Mouse (Mus musculus): ENCODE measurements around the gene Arhgap5. TPM values are rescaled to one million over a fixed set of nuclear protein-coding genes. Genes with fewer than 3 reads are reported as not detected.
A peak's percentile ranks its signal among the peaks of the same experiment; 100 is the strongest.

Arhgap5 gene
- polyA plus RNA-seq, 1 experiment from 2014 or later: 43.0 TPM

DNA sequence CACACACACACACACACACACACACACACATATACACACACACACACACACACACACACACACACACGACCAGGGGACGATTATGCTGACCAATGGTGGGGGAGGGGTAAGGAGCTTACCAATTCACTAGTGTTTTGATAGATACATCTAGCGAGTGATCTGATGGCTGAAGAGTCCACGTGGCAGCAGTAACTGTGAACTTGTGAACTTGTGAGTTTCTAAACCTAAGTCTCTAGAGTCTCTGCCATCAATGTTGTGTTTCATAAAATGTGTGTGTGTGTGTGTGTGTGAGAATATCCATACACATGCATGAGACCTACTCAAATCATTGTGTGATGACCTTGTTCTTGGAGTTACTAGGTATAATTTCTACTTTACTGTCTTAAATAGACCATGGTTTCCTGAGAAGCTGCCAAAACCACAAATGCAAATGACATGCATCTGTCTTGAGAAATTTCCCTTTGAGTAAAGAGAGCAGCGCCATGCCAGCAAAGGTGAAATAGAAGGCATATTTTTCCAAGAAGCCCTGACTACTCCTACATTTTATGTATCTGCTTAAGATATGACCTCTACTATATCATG lies 21.7 kb upstream of the Arhgap5 start:
- Histone ChIP-seq H3K9ac (ENCODE audit: low read length) (no peak overlapping the region), H3K9me3 (replicated peaks; ENCODE audit: control insufficient read depth, low read length) (no peaks in the 10 kb centered on the region), H3K27ac (ENCODE audit: low read length) (no peak overlapping the region), H3K4me2 (ENCODE audit: low read depth, low read length) (no peak overlapping the region), H3K4me1 (ENCODE audit: control insufficient read depth, insufficient read depth, low read length) (no peaks in the 10 kb centered on the region), H3K27me3 (ENCODE audit: control insufficient read depth, insufficient read depth, low read length) (no peaks in the 10 kb centered on the region), H3K36me3 (ENCODE audit: control insufficient read depth, insufficient read depth, low read length) (no peaks in the 10 kb centered on the region), H3K4me3 (replicated peaks; ENCODE audit: low read length) (no peak overlapping the region)
- ATAC-seq (ENCODE audit: insufficient read depth, low FRiP score): no peak
- 78% methylated on average over 5 of the region's 5 CpGs for WGBS

DNA sequence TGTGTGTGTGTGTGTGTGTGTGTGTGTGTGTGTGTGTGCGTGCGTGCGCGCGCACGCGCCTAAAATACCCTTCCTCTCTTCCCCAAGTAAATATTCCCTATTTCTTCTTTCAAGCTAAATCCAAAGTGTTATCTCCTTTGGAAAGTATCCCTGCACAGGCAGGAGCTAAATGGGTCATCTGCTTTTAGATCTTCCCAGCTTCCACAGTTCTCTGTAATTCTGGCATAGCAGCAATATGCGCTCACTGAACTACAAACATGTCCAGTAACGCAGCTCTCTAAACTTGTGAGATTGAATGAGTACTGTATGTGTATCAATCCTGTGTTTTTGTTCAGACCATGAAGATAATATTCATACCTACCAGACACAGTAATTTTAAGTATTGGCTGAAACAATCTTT lies 20.6 kb upstream of the Arhgap5 start:
- Histone ChIP-seq H3K27ac (ENCODE audit: low read length) (no peak overlapping the region), H3K4me1 (ENCODE audit: control insufficient read depth, insufficient read depth, low read length) (no peaks in the 10 kb centered on the region), H3K4me3 (replicated peaks; ENCODE audit: low read length) (no peak overlapping the region), H3K36me3 (ENCODE audit: control insufficient read depth, insufficient read depth, low read length) (no peaks in the 10 kb centered on the region), H3K27me3 (ENCODE audit: control insufficient read depth, insufficient read depth, low read length) (no peaks in the 10 kb centered on the region; the same call in 1 of the 2 replicates), H3K9ac (ENCODE audit: low read length) (no peak overlapping the region), H3K9me3 (replicated peaks; ENCODE audit: control insufficient read depth, low read length) (no peaks in the 10 kb centered on the region), H3K4me2 (ENCODE audit: low read depth, low read length) (no peak overlapping the region)
- WGBS: 94% methylated on average over 9 of the region's 9 CpGs
- ATAC-seq (ENCODE audit: insufficient read depth, low FRiP score): no peak

DNA sequence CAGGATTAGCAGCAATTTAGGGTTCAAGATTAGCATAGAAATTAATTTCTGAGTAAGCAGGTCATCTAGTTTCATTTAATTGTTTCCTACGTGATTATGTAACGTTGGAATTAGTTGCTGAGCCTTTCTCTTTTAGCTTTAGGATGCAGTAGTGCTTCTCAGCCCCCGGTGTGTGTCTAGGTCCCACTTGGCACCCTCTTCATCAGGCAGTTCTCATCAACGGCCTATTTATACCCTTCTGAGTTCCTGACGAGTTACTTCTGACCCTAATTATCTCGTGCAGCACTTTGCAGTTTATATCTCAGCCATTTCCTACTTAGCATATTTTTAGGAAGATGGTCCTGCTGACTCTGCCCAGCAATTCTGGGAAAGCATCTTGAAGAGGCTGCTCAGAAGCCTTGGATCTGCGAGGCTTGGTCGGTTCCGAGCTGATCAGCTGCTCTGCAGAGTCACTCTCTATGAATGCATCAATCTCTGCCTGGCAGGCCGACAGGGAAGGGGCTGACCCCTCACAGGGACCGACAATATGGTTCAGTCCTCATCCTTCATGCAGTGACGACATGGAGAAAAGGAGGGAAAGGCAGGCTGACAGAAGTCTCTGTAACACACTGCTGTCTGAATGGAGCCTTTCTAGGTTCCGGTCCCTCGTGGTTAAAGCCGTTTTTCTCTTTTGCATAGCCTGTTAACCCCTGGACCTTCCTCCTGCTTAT lies 15.4 kb upstream of the Arhgap5 start:
- H3K27ac ChIP-seq (ENCODE audit: low read length): no peak overlapping the region
- WGBS: 41% methylated on average over 15 of the region's 15 CpGs
- no peaks in the 10 kb centered on the region; the same call in 1 of the 2 replicates for H3K27me3 ChIP-seq (ENCODE audit: control insufficient read depth, insufficient read depth, low read length)
- H3K4me1 ChIP-seq (ENCODE audit: control insufficient read depth, insufficient read depth, low read length): no peaks in the 10 kb centered on the region
- no peak for ATAC-seq (ENCODE audit: insufficient read depth, low FRiP score)
- no peaks in the 10 kb centered on the region for H3K36me3 ChIP-seq (ENCODE audit: control insufficient read depth, insufficient read depth, low read length)
- no peak overlapping the region for H3K4me3 ChIP-seq (replicated peaks; ENCODE audit: low read length)
- no peak overlapping the region for H3K4me2 ChIP-seq (ENCODE audit: low read depth, low read length)
- H3K9ac ChIP-seq (ENCODE audit: low read length): no peak overlapping the region
- no peaks in the 10 kb centered on the region for H3K9me3 ChIP-seq (replicated peaks; ENCODE audit: control insufficient read depth, low read length)

DNA sequence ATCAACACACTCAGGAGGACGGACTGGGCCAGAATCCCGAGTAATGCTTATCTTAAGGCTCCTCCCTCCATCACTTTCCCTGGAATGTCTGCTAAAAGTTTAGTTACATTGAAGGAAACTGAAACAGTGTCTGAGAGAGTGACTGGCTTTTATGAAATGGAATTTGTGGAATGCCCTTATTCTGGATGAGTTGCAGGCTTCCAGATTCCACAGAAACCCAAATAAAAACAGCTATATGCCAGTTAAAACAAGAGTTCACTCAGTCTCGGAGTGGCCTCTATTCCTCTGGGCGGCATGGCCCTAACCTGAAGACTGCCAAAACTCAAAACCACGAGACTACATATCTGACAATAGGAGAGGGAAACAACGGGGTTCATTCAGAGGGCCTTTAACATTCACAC lies 10.5 kb upstream of the Arhgap5 start:
- Histone ChIP-seq H3K9ac (ENCODE audit: low read length) (no peak overlapping the region), H3K4me1 (ENCODE audit: control insufficient read depth, insufficient read depth, low read length) (peaks cover 3% of the 10 kb centered on the region; the same call in 1 of the 2 replicates), H3K4me3 (replicated peaks; ENCODE audit: low read length) (no peak overlapping the region), H3K4me2 (ENCODE audit: low read depth, low read length) (no peak overlapping the region), H3K9me3 (replicated peaks; ENCODE audit: control insufficient read depth, low read length) (no peaks in the 10 kb centered on the region), H3K27ac (ENCODE audit: low read length) (no peak overlapping the region; the same call in 1 of the 2 replicates), H3K27me3 (ENCODE audit: control insufficient read depth, insufficient read depth, low read length) (no peaks in the 10 kb centered on the region), H3K36me3 (ENCODE audit: control insufficient read depth, insufficient read depth, low read length) (no peaks in the 10 kb centered on the region)
- 35% methylated on average over 6 of the region's 6 CpGs for WGBS
- no peak for ATAC-seq (ENCODE audit: insufficient read depth, low FRiP score)

DNA sequence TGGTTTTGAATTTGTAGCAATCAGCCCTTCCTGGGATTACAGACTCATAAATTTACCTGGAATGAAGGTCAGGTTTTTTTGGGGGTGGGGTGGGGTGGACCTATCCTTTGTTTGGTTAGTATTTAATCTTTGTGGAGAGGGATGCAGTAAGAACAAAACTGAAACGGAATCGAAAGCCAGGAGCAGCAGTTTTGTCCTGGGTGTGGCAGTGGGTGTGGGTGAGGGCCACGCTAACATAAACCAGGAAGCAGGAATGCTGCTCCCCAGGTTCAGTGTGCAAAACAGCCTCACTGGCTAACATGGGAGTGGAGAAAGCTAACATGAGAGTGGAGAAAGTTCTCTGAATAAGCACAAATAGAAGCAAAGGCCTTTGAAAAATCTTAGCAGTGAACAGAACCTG lies 6.6 kb upstream of the Arhgap5 start:
- WGBS: 53% methylated on average over 3 of the region's 3 CpGs
- no peak overlapping the region for H3K4me3 ChIP-seq (replicated peaks; ENCODE audit: low read length)
- peaks cover 3% of the 10 kb centered on the region; the same call in 1 of the 2 replicates for H3K4me1 ChIP-seq (ENCODE audit: control insufficient read depth, insufficient read depth, low read length)
- no peaks in the 10 kb centered on the region for H3K9me3 ChIP-seq (replicated peaks; ENCODE audit: control insufficient read depth, low read length)
- H3K4me2 ChIP-seq (ENCODE audit: low read depth, low read length): no peak overlapping the region
- H3K36me3 ChIP-seq (ENCODE audit: control insufficient read depth, insufficient read depth, low read length): no peaks in the 10 kb centered on the region
- H3K27ac ChIP-seq (ENCODE audit: low read length): peak overlapping the region; percentile 66
- peak; percentile 77 for ATAC-seq (ENCODE audit: insufficient read depth, low FRiP score)
- H3K27me3 ChIP-seq (ENCODE audit: control insufficient read depth, insufficient read depth, low read length): no peaks in the 10 kb centered on the region
- H3K9ac ChIP-seq (ENCODE audit: low read length): no peak overlapping the region

GRCm38 (mm10) chr12:52500915-52501833 lies 2.6 kb upstream of the Arhgap5 start:
- no peaks in the 10 kb centered on the region for H3K27me3 ChIP-seq (ENCODE audit: control insufficient read depth, insufficient read depth, low read length)
- 72% methylated on average over 8 of the region's 8 CpGs for whole genome bisulfite sequencing
- no peak for ATAC-seq (ENCODE audit: insufficient read depth, low FRiP score)
- H3K36me3 ChIP-seq (ENCODE audit: control insufficient read depth, insufficient read depth, low read length): no peaks in the 10 kb centered on the region
- H3K9ac ChIP-seq (ENCODE audit: low read length): no peak overlapping the region
- no peak overlapping the region for H3K4me3 ChIP-seq (replicated peaks; ENCODE audit: low read length)
- H3K9me3 ChIP-seq (replicated peaks; ENCODE audit: control insufficient read depth, low read length): no peaks in the 10 kb centered on the region
- no peak overlapping the region for H3K27ac ChIP-seq (ENCODE audit: low read length)
- H3K4me2 ChIP-seq (ENCODE audit: low read depth, low read length): no peak overlapping the region
- peaks cover 6% of the 10 kb centered on the region for H3K4me1 ChIP-seq (ENCODE audit: control insufficient read depth, insufficient read depth, low read length)

DNA sequence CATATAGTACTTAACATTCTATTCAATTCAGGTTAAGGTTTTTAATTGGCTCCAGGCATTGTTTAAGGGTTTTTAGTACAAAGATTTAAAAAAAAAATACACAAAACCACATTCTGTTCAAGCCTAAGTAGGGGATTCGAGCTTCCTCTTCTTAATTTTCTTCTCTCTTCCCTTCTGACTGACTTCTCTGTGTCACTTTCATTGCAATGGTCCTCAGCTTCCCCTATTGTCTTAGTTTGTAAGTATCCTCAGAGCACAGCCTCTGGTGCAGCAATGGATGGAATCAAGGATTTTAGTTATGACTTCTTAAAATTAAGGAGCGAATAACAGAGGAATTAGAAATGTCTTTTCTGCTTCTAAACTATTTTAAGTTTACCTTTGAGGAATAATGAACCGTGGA lies 1.6 kb upstream of the Arhgap5 start:
- Histone ChIP-seq H3K9ac (ENCODE audit: low read length) (no peak overlapping the region), H3K9me3 (replicated peaks; ENCODE audit: control insufficient read depth, low read length) (no peaks in the 10 kb centered on the region), H3K36me3 (ENCODE audit: control insufficient read depth, insufficient read depth, low read length) (no peaks in the 10 kb centered on the region), H3K4me3 (replicated peaks; ENCODE audit: low read length) (no peak overlapping the region), H3K4me1 (ENCODE audit: control insufficient read depth, insufficient read depth, low read length) (peaks cover 5% of the 10 kb centered on the region), H3K27ac (ENCODE audit: low read length) (no peak overlapping the region), H3K4me2 (ENCODE audit: low read depth, low read length) (no peak overlapping the region), H3K27me3 (ENCODE audit: control insufficient read depth, insufficient read depth, low read length) (no peaks in the 10 kb centered on the region)
- WGBS: 66% methylated on average over 3 of the region's 3 CpGs
- no peak for ATAC-seq (ENCODE audit: insufficient read depth, low FRiP score)

DNA sequence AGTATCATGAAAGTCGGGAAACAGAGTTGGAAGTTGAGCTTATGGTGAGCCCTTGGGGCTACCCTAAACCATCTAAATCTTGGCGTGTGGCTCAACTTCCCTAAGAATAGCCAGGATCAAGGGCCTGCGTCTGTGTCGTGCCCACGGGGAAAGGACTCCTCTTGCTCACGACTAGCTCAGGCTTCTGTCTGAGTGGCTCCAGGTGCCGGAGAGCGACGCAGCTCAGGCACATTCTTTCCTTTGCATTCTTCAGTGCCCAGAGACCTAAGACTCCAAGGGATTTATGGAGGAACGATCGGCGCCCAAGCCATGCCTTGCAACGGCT lies 679 bp upstream of the Arhgap5 start:
- Histone ChIP-seq H3K36me3 (ENCODE audit: control insufficient read depth, insufficient read depth, low read length) (no peaks in the 10 kb centered on the region), H3K4me3 (replicated peaks; ENCODE audit: low read length) (peak overlapping the region; percentile 94), H3K9ac (ENCODE audit: low read length) (peak overlapping the region; percentile 86), H3K4me1 (ENCODE audit: control insufficient read depth, insufficient read depth, low read length) (peaks cover 3% of the 10 kb centered on the region; the same call in 1 of the 2 replicates), H3K9me3 (replicated peaks; ENCODE audit: control insufficient read depth, low read length) (no peaks in the 10 kb centered on the region), H3K4me2 (ENCODE audit: low read depth, low read length) (peak overlapping the region; percentile 59), H3K27me3 (ENCODE audit: control insufficient read depth, insufficient read depth, low read length) (no peaks in the 10 kb centered on the region), H3K27ac (ENCODE audit: low read length) (peak overlapping the region; percentile 98)
- peak; percentile 42 for ATAC-seq (ENCODE audit: insufficient read depth, low FRiP score)
- under 1% methylated on average over 13 of the region's 13 CpGs for WGBS

All from stomach, embryonic 16.5 days (tissue).